Mouse (Mus musculus) hindbrain, embryonic 16.5 days (tissue): ENCODE results near the gene Gadd45b. TPM values are rescaled to one million over a fixed set of nuclear protein-coding genes. Genes with fewer than 3 reads are reported as not detected.

Experiments used
- ATAC-seq: fragments of 200-750 bp; cut with Nextera tagmentation; 2 replicates; pipeline ENCODE4 v1.8.0; 2017; ENCODE audit warnings: moderate TSS enrichment, moderate library complexity
- H3K27ac ChIP-seq: fragments of 300-500 bp; sonication (generic); 2 replicates; pipeline ENCODE4 v1.5.1; 2014; ENCODE audit warnings: low read depth, mild to moderate bottlenecking, control low read depth, low read length, moderate library complexity
- H3K27me3 ChIP-seq: fragments of 300-500 bp; sonication (generic); replicated peaks from 2 replicates; pipeline ENCODE4 v1.6.1; 2014; ENCODE audit warnings: low read length; ENCODE audit not compliant: control insufficient read depth, insufficient read depth
- H3K36me3 ChIP-seq: fragments of 300-500 bp; sonication (generic); 2 replicates; pipeline ENCODE4 v1.6.1; 2014; ENCODE audit warnings: mild to moderate bottlenecking, low read length, moderate library complexity, mixed read lengths; ENCODE audit not compliant: control insufficient read depth, insufficient read depth
- H3K4me1 ChIP-seq: fragments of 300-500 bp; sonication (generic); 2 replicates; pipeline ENCODE4 v1.6.1; 2014; ENCODE audit warnings: low read depth, low read length; ENCODE audit not compliant: control insufficient read depth, insufficient read depth
- H3K4me2 ChIP-seq: fragments of 300-500 bp; sonication (generic); 2 replicates; pipeline ENCODE4 v1.6.1; 2014; ENCODE audit warnings: mild to moderate bottlenecking, low read length, control low read depth, moderate library complexity
- H3K4me3 ChIP-seq: fragments of 300-500 bp; sonication (generic); 2 replicates; pipeline ENCODE4 v1.5.1; 2014; ENCODE audit warnings: mild to moderate bottlenecking, low read length, control low read depth, moderate library complexity
- H3K9ac ChIP-seq: fragments of 300-500 bp; sonication (generic); 2 replicates; pipeline ENCODE4 v1.6.1; 2014; ENCODE audit warnings: low read depth, mild to moderate bottlenecking, control low read depth, low read length, moderate library complexity
- H3K9me3 ChIP-seq: fragments of 300-500 bp; sonication (generic); 2 replicates; pipeline ENCODE4 v1.6.1; 2014; ENCODE audit warnings: mild to moderate bottlenecking, low read length, moderate library complexity; ENCODE audit not compliant: control insufficient read depth
- WGBS: fragments of 180-500 bp; shearing (Covaris S2); extraction: QIAGEN DNeasy Blood & Tissue Kit; methylation state at CpG from one replicate; pipeline ENCODE4 v1.1.7; 2014; 5-methylcytosine and 5-hydroxymethylcytosine counted together
- polyA plus RNA-seq: library from polyadenylated mRNA; unstranded; fragments of >200 nt; fragmentation: Nextera tagmentation; extraction: Ambion mirVana; gene quantifications from 2 replicates; pipeline ENCODE4 v1.2.1, GENCODE M21; 2015

Gadd45b gene
- polyA plus RNA-seq, 1 experiment from 2014 or later = 8.0 TPM

DNA sequence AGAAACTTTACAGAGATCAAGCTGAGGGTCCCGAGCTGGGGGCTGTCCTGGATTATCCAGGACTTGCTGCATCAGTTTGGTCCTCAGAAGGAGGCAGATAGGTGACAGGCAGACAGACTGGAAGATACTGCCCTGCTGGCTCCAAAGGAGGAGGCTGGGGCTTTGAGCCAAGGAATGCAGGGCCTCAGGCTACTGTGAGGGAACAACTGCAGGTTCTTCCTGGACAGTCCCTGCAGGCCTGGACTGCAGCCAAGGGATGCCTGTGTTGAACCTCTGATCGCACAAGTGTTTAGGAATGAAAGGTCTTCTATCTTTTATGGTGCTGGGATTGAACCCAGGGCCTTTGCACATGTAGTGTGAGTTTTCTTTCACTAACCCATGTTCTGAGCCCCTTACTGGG lies 17.9 kb downstream of the Gadd45b start:
- Histone ChIP-seq H3K4me3 (no peak overlapping the region), H3K36me3 (no peaks in the 10 kb centered on the region), H3K27ac (no peak overlapping the region), H3K9me3 (no peaks in the 10 kb centered on the region), H3K27me3 (no peaks in the 10 kb centered on the region), H3K9ac (no peak overlapping the region), H3K4me2 (no peak overlapping the region), H3K4me1 (no peaks in the 10 kb centered on the region)
- 32% methylated on average over 2 of the region's 2 CpGs for WGBS
- no peak for ATAC-seq

DNA sequence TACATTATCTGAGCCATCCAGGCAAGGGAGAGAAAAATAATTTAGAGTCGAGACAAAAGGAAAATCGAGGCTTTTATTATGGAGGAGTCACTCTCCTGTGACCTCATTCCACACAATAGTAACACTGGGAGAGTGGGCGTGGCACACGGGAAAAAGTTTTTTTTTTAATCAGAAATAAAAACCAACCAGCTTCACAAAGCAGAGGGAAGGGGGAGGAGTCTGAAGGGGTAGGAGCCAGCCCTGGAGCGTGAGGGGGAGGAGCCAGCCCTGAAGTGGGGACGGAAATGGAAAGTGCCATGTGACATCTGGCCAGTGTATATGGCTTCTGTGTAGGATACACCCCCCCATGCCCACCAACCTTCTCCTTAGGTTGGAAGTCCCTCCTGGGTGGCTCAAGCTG lies 18.7 kb downstream of the Gadd45b start:
- Histone ChIP-seq H3K36me3 (no peaks in the 10 kb centered on the region), H3K4me2 (no peak overlapping the region), H3K4me3 (no peak overlapping the region), H3K27me3 (no peaks in the 10 kb centered on the region), H3K27ac (no peak overlapping the region), H3K9ac (no peak overlapping the region), H3K4me1 (no peaks in the 10 kb centered on the region), H3K9me3 (no peaks in the 10 kb centered on the region)
- no peak for ATAC-seq
- 30% methylated on average over 6 of the region's 6 CpGs for WGBS

DNA sequence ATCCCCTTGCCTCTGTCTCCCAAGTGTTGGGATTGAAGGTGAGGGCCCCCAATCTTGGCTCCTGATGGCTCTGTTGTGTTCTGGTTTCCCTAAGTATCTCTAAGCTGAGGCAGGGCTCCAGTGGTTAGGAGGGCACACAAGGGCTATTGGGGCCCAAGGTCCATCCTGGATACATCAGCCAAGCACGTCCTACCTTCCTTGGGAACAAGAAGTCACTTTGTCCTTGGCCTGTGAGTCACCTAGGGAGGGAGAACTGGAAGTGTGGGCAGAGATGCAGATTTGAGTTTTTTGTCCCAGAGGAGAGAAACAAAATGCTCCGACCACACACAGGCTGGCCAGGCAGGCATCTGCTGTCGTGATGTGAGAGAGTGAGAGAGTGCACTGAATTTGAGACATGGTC lies 19.2 kb downstream of the Gadd45b start:
- no peak for ATAC-seq

DNA sequence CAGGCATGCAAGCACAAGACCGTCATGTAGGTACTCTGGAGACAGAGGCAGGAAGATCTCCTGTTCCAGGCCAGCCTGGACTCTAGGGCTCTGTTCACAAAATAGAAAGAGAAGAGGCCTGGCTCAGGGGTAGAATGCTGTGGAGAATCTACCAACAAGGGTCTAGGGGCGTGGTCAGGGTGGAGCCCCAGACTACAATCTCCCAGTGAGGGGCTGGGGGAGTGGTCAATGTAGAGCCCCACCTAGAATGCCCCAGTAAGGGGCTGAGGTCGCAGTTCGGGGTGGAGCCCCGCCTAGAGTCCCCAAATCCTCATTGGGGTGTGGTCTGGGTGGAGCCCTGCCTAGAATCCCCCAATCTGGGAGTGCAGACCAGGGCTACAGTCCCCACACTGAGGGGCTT lies 20.4 kb downstream of the Gadd45b start:
- Histone ChIP-seq H3K4me1 (no peaks in the 10 kb centered on the region), H3K4me3 (no peak overlapping the region), H3K36me3 (no peaks in the 10 kb centered on the region), H3K27me3 (no peaks in the 10 kb centered on the region), H3K4me2 (no peak overlapping the region), H3K9me3 (no peaks in the 10 kb centered on the region), H3K9ac (no peak overlapping the region), H3K27ac (no peak overlapping the region)
- 42% methylated on average over 4 of the region's 5 CpGs for WGBS
- ATAC-seq = no peak

More for the DNA sequence above, 19.2 kb downstream of the Gadd45b start:
- Histone ChIP-seq H3K9ac (no peak overlapping the region), H3K27ac (no peak overlapping the region), H3K4me1 (no peaks in the 10 kb centered on the region), H3K27me3 (no peaks in the 10 kb centered on the region), H3K36me3 (no peaks in the 10 kb centered on the region), H3K4me3 (no peak overlapping the region), H3K4me2 (no peak overlapping the region), H3K9me3 (no peaks in the 10 kb centered on the region)
- WGBS = 67% methylated on average over 3 of the region's 3 CpGs

DNA sequence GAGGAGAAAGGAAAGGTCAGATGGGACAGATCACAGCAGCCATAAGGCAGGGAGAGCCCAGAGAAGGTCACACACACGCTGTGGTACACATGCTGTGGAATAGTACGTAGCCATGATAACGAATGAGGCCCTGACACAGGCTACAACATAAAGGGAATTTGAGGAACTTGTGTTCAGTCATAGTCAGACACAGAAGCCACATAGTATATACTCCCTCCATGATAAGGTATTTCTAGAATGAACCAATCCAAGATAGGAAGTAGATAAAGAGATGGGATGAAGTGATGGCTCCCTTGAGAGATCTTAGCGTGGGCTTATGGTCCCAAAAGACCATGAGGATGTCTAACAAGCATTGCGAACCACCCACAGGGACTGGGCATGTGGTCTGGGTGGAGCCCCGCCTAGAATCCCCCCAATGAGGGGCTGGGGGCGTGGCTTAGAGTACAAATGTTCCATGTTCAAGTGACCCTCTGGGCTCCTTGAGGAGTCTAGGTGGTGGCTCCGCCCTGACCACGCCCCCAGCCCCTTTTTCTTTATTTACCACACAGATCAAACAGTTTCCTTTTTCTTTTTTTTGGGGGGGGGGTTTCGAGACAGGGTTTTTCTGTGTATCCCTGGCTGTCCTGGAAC lies 22.0 kb downstream of the Gadd45b start:
- Histone ChIP-seq H3K9me3 (no peaks in the 10 kb centered on the region), H3K27ac (no peak overlapping the region), H3K4me3 (no peak overlapping the region), H3K4me2 (no peak overlapping the region), H3K9ac (no peak overlapping the region), H3K36me3 (no peaks in the 10 kb centered on the region), H3K4me1 (no peaks in the 10 kb centered on the region), H3K27me3 (no peaks in the 10 kb centered on the region)
- ATAC-seq = no peak
- 78% methylated on average over 10 of the region's 10 CpGs for WGBS

DNA sequence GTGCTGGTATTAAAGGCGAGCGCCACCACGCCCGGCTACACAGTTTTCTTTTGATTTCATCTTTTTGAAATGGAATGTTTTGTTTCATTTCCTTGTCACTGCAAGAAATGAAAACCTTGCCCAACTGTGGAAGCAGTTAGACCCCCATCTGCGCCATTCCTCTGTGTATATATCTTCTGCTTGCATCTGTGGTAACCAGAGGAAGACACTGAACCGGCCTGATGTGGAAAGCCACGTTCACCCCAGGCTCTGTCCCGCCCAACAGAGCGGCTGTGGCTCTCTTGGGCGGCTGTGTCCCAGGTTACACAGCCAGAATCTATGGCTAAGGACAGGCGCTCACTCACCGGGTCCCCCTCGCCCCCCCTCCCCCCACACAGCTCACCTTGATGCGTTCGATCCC lies 22.6 kb downstream of the Gadd45b start:
- ATAC-seq = no peak
- Histone ChIP-seq H3K9me3 (no peaks in the 10 kb centered on the region), H3K9ac (no peak overlapping the region), H3K4me3 (no peak overlapping the region), H3K4me2 (no peak overlapping the region), H3K4me1 (no peaks in the 10 kb centered on the region), H3K27ac (no peak overlapping the region), H3K36me3 (no peaks in the 10 kb centered on the region), H3K27me3 (no peaks in the 10 kb centered on the region)
- WGBS = 68% methylated on average over 15 of the region's 15 CpGs

DNA sequence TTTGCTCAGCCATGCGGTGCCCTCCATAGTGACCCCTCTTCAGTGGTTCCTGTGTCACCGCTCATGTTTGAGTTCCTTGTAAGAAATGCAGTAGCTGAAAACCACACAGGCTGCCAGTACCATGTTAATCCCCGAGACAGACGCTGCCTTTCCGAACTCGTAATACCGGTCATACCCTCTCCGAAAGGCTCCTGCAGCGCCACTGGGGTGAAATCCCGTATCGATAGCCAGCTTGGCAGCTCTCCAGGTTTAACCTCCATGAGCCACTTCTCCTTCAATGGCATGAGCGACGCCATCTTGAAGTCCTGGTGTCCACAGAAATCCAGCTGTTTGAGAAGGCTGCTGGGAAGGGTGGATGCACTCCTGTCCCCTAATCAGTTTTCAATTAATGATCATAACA lies 24.5 kb downstream of the Gadd45b start:
- Histone ChIP-seq H3K4me1 (no peaks in the 10 kb centered on the region), H3K9ac (no peak overlapping the region), H3K27ac (no peak overlapping the region), H3K36me3 (no peaks in the 10 kb centered on the region), H3K9me3 (no peaks in the 10 kb centered on the region), H3K4me3 (no peak overlapping the region), H3K4me2 (no peak overlapping the region), H3K27me3 (no peaks in the 10 kb centered on the region)
- ATAC-seq = no peak
- 64% methylated on average over 13 of the region's 13 CpGs for WGBS

DNA sequence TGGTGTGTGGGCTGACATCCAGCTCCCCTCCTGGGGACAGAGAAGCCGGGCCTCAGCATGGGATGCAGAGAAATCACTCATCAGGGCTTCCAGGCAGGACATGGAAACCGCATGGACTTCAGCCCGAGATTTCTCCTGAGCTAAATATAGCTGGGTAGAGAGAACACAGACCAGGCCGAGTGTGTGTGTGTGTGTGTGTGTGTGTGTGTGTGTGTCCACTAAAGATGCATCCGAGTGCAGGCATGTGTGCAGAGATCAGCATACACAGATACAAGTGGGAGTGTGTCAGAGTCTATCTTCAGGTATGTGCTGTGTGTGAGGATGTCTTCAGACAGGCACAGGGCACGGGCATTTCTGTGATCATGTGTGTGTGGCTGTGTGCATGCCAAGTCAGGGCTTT lies 25.0 kb downstream of the Gadd45b start:
- H3K27ac ChIP-seq = no peak overlapping the region
- H3K4me3 ChIP-seq = no peak overlapping the region
- H3K36me3 ChIP-seq = no peaks in the 10 kb centered on the region
- H3K4me2 ChIP-seq = no peak overlapping the region
- H3K27me3 ChIP-seq = no peaks in the 10 kb centered on the region
- H3K9ac ChIP-seq = no peak overlapping the region
- no peaks in the 10 kb centered on the region for H3K9me3 ChIP-seq
- WGBS = 54% methylated on average over 6 of the region's 6 CpGs
- no peaks in the 10 kb centered on the region for H3K4me1 ChIP-seq
- ATAC-seq = no peak

DNA sequence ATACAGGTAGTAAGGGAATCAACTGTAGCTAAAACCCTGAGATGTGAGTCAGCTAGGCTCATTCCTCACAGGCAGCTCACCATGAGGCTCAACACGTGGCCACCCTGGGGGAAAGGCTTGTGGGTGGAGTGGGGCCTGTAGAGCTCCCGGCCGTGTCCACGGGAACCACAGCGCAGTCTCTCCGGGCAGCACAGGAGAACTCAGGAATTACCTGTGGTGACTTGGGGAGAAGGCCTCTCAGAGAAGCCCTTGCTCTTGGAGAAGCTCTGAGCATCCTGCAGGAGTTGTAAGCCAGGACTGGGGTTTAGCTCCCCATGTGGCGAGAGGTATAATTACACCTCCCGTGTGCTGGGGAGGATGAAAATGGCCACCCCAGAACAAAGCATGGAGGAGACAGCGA lies 25.7 kb downstream of the Gadd45b start:
- ATAC-seq = peak; percentile 48; the same call in 1 of the 2 replicates

DNA sequence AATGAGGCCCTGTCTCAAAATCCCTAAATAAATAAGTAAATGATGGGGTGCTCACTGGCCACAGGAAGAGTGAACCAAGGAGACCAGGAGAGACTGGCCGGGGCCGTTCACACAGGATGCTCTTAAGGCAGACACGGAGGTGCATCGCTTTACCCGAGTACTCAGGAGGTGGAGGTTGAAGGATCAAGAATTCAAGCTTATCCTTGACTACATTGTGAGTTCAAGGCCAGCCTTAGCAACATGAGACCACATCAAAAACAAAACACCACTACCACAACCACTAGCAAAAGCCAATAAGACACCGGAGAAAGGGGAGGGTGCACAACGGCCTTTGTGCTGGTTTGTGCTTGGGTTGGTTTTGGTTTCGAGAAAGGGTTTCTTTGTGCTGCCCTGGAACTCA lies 26.5 kb downstream of the Gadd45b start:
- H3K27me3 ChIP-seq = no peaks in the 10 kb centered on the region
- H3K36me3 ChIP-seq = no peaks in the 10 kb centered on the region
- H3K9ac ChIP-seq = no peak overlapping the region
- no peak for ATAC-seq
- no peak overlapping the region for H3K27ac ChIP-seq
- 94% methylated on average over 8 of the region's 8 CpGs for WGBS
- no peak overlapping the region for H3K4me3 ChIP-seq
- no peak overlapping the region for H3K4me2 ChIP-seq
- H3K9me3 ChIP-seq = no peaks in the 10 kb centered on the region
- H3K4me1 ChIP-seq = no peaks in the 10 kb centered on the region

More for the DNA sequence above, 25.7 kb downstream of the Gadd45b start:
- Histone ChIP-seq H3K4me1 (no peaks in the 10 kb centered on the region), H3K9ac (no peak overlapping the region), H3K4me2 (no peak overlapping the region), H3K27me3 (no peaks in the 10 kb centered on the region), H3K27ac (no peak overlapping the region), H3K36me3 (no peaks in the 10 kb centered on the region), H3K4me3 (no peak overlapping the region), H3K9me3 (no peaks in the 10 kb centered on the region)
- WGBS = 28% methylated on average over 9 of the region's 9 CpGs
